Mouse (Mus musculus) brain, embryonic 14.5 days (tissue): ENCODE measurements at regions not wholly inside any gene's neighbourhood (a gene's known extent, or its start where the extent isn't known, plus 50 kb on each side); places are given as distances from the start of the nearest gene placed in this dataset.

Experiments used
- CTCF ChIP-seq: fragments of 200-500 bp; IDR thresholded peaks from 2 replicates; pipeline ENCODE4 v1.5.1; 2012; ENCODE audit warnings: inconsistent platforms, mild to moderate bottlenecking, moderate library complexity, borderline replicate concordance; ENCODE audit not compliant: insufficient read depth, insufficient read length; ENCODE audit errors: extremely low read depth
- POLR2A ChIP-seq: fragments of 200-500 bp; IDR thresholded peaks from 2 replicates; pipeline ENCODE4 v1.6.1; 2012; ENCODE audit warnings: mild to moderate bottlenecking, inconsistent platforms, borderline replicate concordance; ENCODE audit not compliant: poor library complexity, insufficient read depth, insufficient read length, severe bottlenecking; ENCODE audit errors: extremely low read depth

- no peak for TF ChIP-seq CTCF
- TF ChIP-seq POLR2A: no peak
Measured at GRCm38 (mm10) chr1:73591342-73592099, 532.7 kb downstream of the Tns1 start.
